Mouse (Mus musculus) liver, embryonic 11.5 days (tissue): ENCODE measurements around the gene Cluap1. TPM values are rescaled to one million over a fixed set of nuclear protein-coding genes. Genes with fewer than 3 reads are reported as not detected.

Source experiments
- ATAC-seq: fragments of 200-750 bp; cut with Nextera tagmentation; replicated peaks from 2 replicates; pipeline ENCODE4 v1.8.0; 2017; ENCODE audit warnings: moderate number of reproducible peaks, mild to moderate bottlenecking, moderate TSS enrichment, moderate library complexity; ENCODE audit not compliant: low FRiP score
- DNase-seq: peaks from one replicate; pipeline ENCODE4 v3.0.0-alpha.2; 2017; ENCODE audit warnings: low spot score
- H3K27ac ChIP-seq: fragments of 300-500 bp; sonication (generic); 2 replicates; pipeline ENCODE4 v1.5.1; 2014; ENCODE audit warnings: mild to moderate bottlenecking, low read depth, low read length, control low read depth
- H3K27me3 ChIP-seq: fragments of 300-500 bp; sonication (generic); replicated peaks from 2 replicates; pipeline ENCODE4 v1.6.1; 2014; ENCODE audit warnings: low read length, mixed read lengths; ENCODE audit not compliant: control insufficient read depth, insufficient read depth
- H3K36me3 ChIP-seq: fragments of 300-500 bp; sonication (generic); 2 replicates; pipeline ENCODE4 v1.6.1; 2014; ENCODE audit warnings: mild to moderate bottlenecking, low read length, moderate library complexity, mixed read lengths; ENCODE audit not compliant: control insufficient read depth, insufficient read depth
- H3K4me1 ChIP-seq: fragments of 300-500 bp; sonication (generic); replicated peaks from 2 replicates; pipeline ENCODE4 v1.6.1; 2014; ENCODE audit warnings: low read length, mixed read lengths; ENCODE audit not compliant: control insufficient read depth, insufficient read depth
- H3K4me2 ChIP-seq: fragments of 300-500 bp; sonication (generic); 2 replicates; pipeline ENCODE4 v1.6.1; 2014; ENCODE audit warnings: mild to moderate bottlenecking, control low read depth, moderate library complexity
- H3K4me3 ChIP-seq: fragments of 300-500 bp; sonication (generic); 2 replicates; pipeline ENCODE4 v1.5.1; 2014; ENCODE audit warnings: low read depth, low read length, control low read depth
- H3K9ac ChIP-seq: fragments of 300-500 bp; sonication (generic); 2 replicates; pipeline ENCODE4 v1.6.1; 2014; ENCODE audit warnings: low read depth, low read length, control low read depth
- H3K9me3 ChIP-seq: fragments of 300-500 bp; sonication (generic); 2 replicates; pipeline ENCODE4 v1.6.1; 2016; ENCODE audit warnings: low read length, inconsistent platforms, mixed read lengths; ENCODE audit not compliant: control insufficient read depth
- WGBS: fragments of 180-500 bp; shearing (Covaris S2); extraction: QIAGEN DNeasy Blood & Tissue Kit; methylation state at CpG from one replicate; pipeline ENCODE4 v1.1.7; 2014; 5-methylcytosine and 5-hydroxymethylcytosine counted together
- polyA plus RNA-seq: library from polyadenylated mRNA; unstranded; fragments of >200 nt; fragmentation: Nextera tagmentation; extraction: Ambion mirVana; gene quantifications from 2 replicates; pipeline ENCODE4 v1.2.1, GENCODE M21; 2014

The Cluap1 gene
- polyA plus RNA-seq, 1 experiment from 2014 or later = 22.9 TPM

GRCm38 (mm10) chr16:3891621-3892295 lies 16.8 kb upstream of the Cluap1 start:
- Histone ChIP-seq H3K36me3 (peaks cover 4% of the 10 kb centered on the region), H3K9ac (no peak overlapping the region), H3K4me3 (no peak overlapping the region), H3K4me1 (peaks cover 14% of the 10 kb centered on the region), H3K27me3 (no peaks in the 10 kb centered on the region), H3K4me2 (no peak overlapping the region), H3K9me3 (no peaks in the 10 kb centered on the region), H3K27ac (no peak overlapping the region)
- WGBS = 94% methylated on average over 14 of the region's 14 CpGs
- no peak for ATAC-seq
- no peak for DNase-seq

- Histone ChIP-seq H3K4me2 (no peak overlapping the region), H3K4me1 (peaks cover 11% of the 10 kb centered on the region), H3K27ac (no peak overlapping the region), H3K9ac (no peak overlapping the region), H3K36me3 (peaks cover 11% of the 10 kb centered on the region), H3K9me3 (no peaks in the 10 kb centered on the region), H3K4me3 (no peak overlapping the region), H3K27me3 (no peaks in the 10 kb centered on the region)
- ATAC-seq (no peak), DNase-seq (no peak)
- WGBS = 55% methylated on average over 3 of the region's 3 CpGs
Measured at GRCm38 (mm10) chr16:3893739-3894138, 14.9 kb upstream of the Cluap1 start.

- peak; percentile 62; the same call in 1 of the 2 replicates for ATAC-seq
- Histone ChIP-seq H3K4me1 (peaks cover 11% of the 10 kb centered on the region), H3K27me3 (no peaks in the 10 kb centered on the region), H3K9me3 (no peaks in the 10 kb centered on the region), H3K9ac (no peak overlapping the region), H3K27ac (peak overlapping the region; percentile 67), H3K4me3 (no peak overlapping the region; the same call in 1 of the 2 replicates), H3K4me2 (peak overlapping the region; percentile 46), H3K36me3 (peaks cover 16% of the 10 kb centered on the region)
- DNase-seq = no peak
- 45% methylated on average over 9 of the region's 9 CpGs for WGBS
Measured at GRCm38 (mm10) chr16:3895173-3895792, 13.3 kb upstream of the Cluap1 start.

GRCm38 (mm10) chr16:3896046-3896445 lies 12.6 kb upstream of the Cluap1 start:
- 82% methylated on average over 6 of the region's 6 CpGs for WGBS
- H3K27ac ChIP-seq = no peak overlapping the region

GRCm38 (mm10) chr16:3896553-3896952 lies 12.0 kb upstream of the Cluap1 start:
- Histone ChIP-seq H3K9me3 (no peaks in the 10 kb centered on the region), H3K4me1 (peaks cover 11% of the 10 kb centered on the region), H3K4me2 (no peak overlapping the region), H3K27me3 (no peaks in the 10 kb centered on the region), H3K4me3 (no peak overlapping the region), H3K27ac (no peak overlapping the region), H3K36me3 (peaks cover 24% of the 10 kb centered on the region), H3K9ac (no peak overlapping the region)
- DNase-seq (no peak), ATAC-seq (no peak)
- WGBS = 88% methylated on average over 1 of the region's 1 CpGs

More at GRCm38 (mm10) chr16:3896046-3896445, 12.6 kb upstream of the Cluap1 start:
- no peak overlapping the region for H3K4me2 ChIP-seq
- no peak for DNase-seq
- H3K9ac ChIP-seq = no peak overlapping the region
- H3K9me3 ChIP-seq = no peaks in the 10 kb centered on the region
- peaks cover 21% of the 10 kb centered on the region for H3K36me3 ChIP-seq
- no peak for ATAC-seq
- H3K4me1 ChIP-seq = peaks cover 11% of the 10 kb centered on the region
- H3K4me3 ChIP-seq = no peak overlapping the region
- no peaks in the 10 kb centered on the region for H3K27me3 ChIP-seq

GRCm38 (mm10) chr16:3907471-3907870 lies 1.1 kb upstream of the Cluap1 start:
- Histone ChIP-seq H3K36me3 (peaks cover 5% of the 10 kb centered on the region; the same call in 1 of the 2 replicates), H3K27ac (no peak overlapping the region), H3K4me3 (no peak overlapping the region), H3K4me1 (0 out of 2 replicates have a peak, but pooled peaks cover 2% of the 10 kb centered on the region), H3K27me3 (no peaks in the 10 kb centered on the region), H3K9ac (no peak overlapping the region), H3K4me2 (peak overlapping the region; percentile 68; the same call in 1 of the 2 replicates), H3K9me3 (no peaks in the 10 kb centered on the region)
- ATAC-seq (no peak), DNase-seq (no peak)
- 79% methylated on average over 2 of the region's 2 CpGs for WGBS

- Histone ChIP-seq H3K27ac (0 out of 2 replicates have a peak overlapping the region, but pooled peaks have one; percentile 35), H3K9me3 (no peaks in the 10 kb centered on the region), H3K27me3 (no peaks in the 10 kb centered on the region), H3K4me2 (peak overlapping the region; percentile 68), H3K36me3 (peaks cover 12% of the 10 kb centered on the region), H3K9ac (peak overlapping the region; percentile 80), H3K4me3 (peak overlapping the region; percentile 66), H3K4me1 (0 out of 2 replicates have a peak, but pooled peaks cover 2% of the 10 kb centered on the region)
- DNase-seq (no peak), ATAC-seq (no peak)
- WGBS = 6% methylated on average over 20 of the region's 20 CpGs
Measured at GRCm38 (mm10) chr16:3909118-3909517, 517 bp downstream of the Cluap1 start.

GRCm38 (mm10) chr16:3920756-3921155 lies 12.2 kb downstream of the Cluap1 start:
- ATAC-seq (no peak), DNase-seq (no peak)
- Histone ChIP-seq H3K36me3 (peaks cover 22% of the 10 kb centered on the region), H3K9ac (no peak overlapping the region), H3K4me1 (no peaks in the 10 kb centered on the region), H3K4me2 (no peak overlapping the region), H3K9me3 (no peaks in the 10 kb centered on the region), H3K27me3 (no peaks in the 10 kb centered on the region), H3K27ac (no peak overlapping the region), H3K4me3 (no peak overlapping the region)
- 89% methylated on average over 2 of the region's 2 CpGs for WGBS
